9 mouse cellular contexts compared by ENCODE assay signal in genomic region chr15:96598888-96599578, GRCm38 (mm10). TPM values are rescaled to one million over a fixed set of nuclear protein-coding genes. Genes with fewer than 3 reads are reported as not detected.
DNase-seq lines count a peak whose midpoint lies in the region; ATAC-seq and TF ChIP-seq lines count a peak whose summit lies in the region.
"Had no signal": no experiment of that assay in that cellular context is flagged by ENCODE, and none has a peak within 500 bp of the region (broad histone marks: within the 10 kb centered on the region; RNA-seq: fewer than 3 reads in every experiment).

No protein-coding gene starts in this region.

- H3K4me2 ChIP-seq in heart, embryonic 12.5 days, result no peak overlapping the region
- no peak overlapping the region for H3K4me2 ChIP-seq in lung, embryonic 15.5 days
- H3K4me2 ChIP-seq in forebrain, postnatal 0 days (ENCODE audit: low read depth), result no peak overlapping the region
- H3K4me2 ChIP-seq: embryonic facial prominence, embryonic 12.5 days had no signal

- H3K36me3 ChIP-seq in heart, embryonic 12.5 days, result peaks cover 19% of the 10 kb centered on the region
- no peaks in the 10 kb centered on the region for H3K36me3 ChIP-seq in lung, embryonic 15.5 days
- peaks cover 8% of the 10 kb centered on the region for H3K36me3 ChIP-seq in splenic B cell, adult 2 months (ENCODE audit: control insufficient read depth, insufficient read depth, low read length, poor library complexity, severe bottlenecking)
- H3K36me3 ChIP-seq in forebrain, postnatal 0 days (ENCODE audit: insufficient read depth), result peaks cover 27% of the 10 kb centered on the region; the same call in 1 of the 2 replicates

- H3K4me1 ChIP-seq in heart, embryonic 12.5 days (replicated peaks), result peaks cover 64% of the 10 kb centered on the region
- peaks cover 37% of the 10 kb centered on the region for H3K4me1 ChIP-seq in lung, embryonic 15.5 days
- no peaks in the 10 kb centered on the region for H3K4me1 ChIP-seq in forebrain, postnatal 0 days (ENCODE audit: insufficient read depth)

- ATAC-seq in heart, embryonic 12.5 days (ENCODE audit: insufficient number of reproducible peaks, low FRiP score), result no peak
- peak; percentile 96 for ATAC-seq in activated CD4-positive, CD25-positive, alpha-beta regulatory T cell, adult 4 months
- 0 out of 2 replicates have a peak, but pooled peaks have one; percentile 64 for ATAC-seq in lung, embryonic 15.5 days (ENCODE audit: borderline replicate concordance, extremely low read depth, low FRiP score, low TSS enrichment)
- no peak for ATAC-seq in forebrain, postnatal 0 days

- H3K4me3 ChIP-seq in heart, embryonic 12.5 days, result no peak overlapping the region
- H3K4me3 ChIP-seq in lung, embryonic 15.5 days, result no peak overlapping the region
- no peak overlapping the region for H3K4me3 ChIP-seq in forebrain, postnatal 0 days (ENCODE audit: low read depth, low read length)
- H3K4me3 ChIP-seq: embryonic facial prominence, embryonic 12.5 days had no signal

- H3K9me3 ChIP-seq in heart, embryonic 12.5 days (replicated peaks), result no peaks in the 10 kb centered on the region
- no peaks in the 10 kb centered on the region for H3K9me3 ChIP-seq in lung, embryonic 15.5 days
- H3K9me3 ChIP-seq in forebrain, postnatal 0 days (ENCODE audit: low read length), result no peaks in the 10 kb centered on the region
- H3K9me3 ChIP-seq: embryonic facial prominence, embryonic 12.5 days had no signal

- H3K9ac ChIP-seq in heart, embryonic 12.5 days, result no peak overlapping the region
- H3K9ac ChIP-seq in lung, embryonic 15.5 days, result no peak overlapping the region
- no peak overlapping the region for H3K9ac ChIP-seq in forebrain, postnatal 0 days
- H3K9ac ChIP-seq: embryonic facial prominence, embryonic 12.5 days had no signal

- intact Hi-C loops in heart, postnatal 14 days (cut with DNase I), result no loop called here

- WGBS in heart, embryonic 12.5 days, result 59% methylated on average over 11 of the region's 11 CpGs
- 38% methylated on average over 11 of the region's 11 CpGs for WGBS in lung, embryonic 15.5 days
- 63% methylated on average over 11 of the region's 11 CpGs for WGBS in forebrain, postnatal 0 days

- no peaks in the 10 kb centered on the region for H3K27me3 ChIP-seq in heart, embryonic 12.5 days (replicated peaks)
- H3K27me3 ChIP-seq in lung, embryonic 15.5 days, result no peaks in the 10 kb centered on the region
- no peaks in the 10 kb centered on the region for H3K27me3 ChIP-seq in splenic B cell, adult 2 months (ENCODE audit: control insufficient read depth, insufficient read depth, low read length, poor library complexity, severe bottlenecking)
- H3K27me3 ChIP-seq in forebrain, postnatal 0 days (ENCODE audit: insufficient read depth, low read length), result no peaks in the 10 kb centered on the region
- H3K27me3 ChIP-seq: embryonic facial prominence, embryonic 12.5 days had no signal

- peak overlapping the region; percentile 28; the same call in 1 of the 2 replicates for H3K27ac ChIP-seq in heart, embryonic 12.5 days (ENCODE audit: poor library complexity, severe bottlenecking)
- peak overlapping the region; percentile 39 for H3K27ac ChIP-seq in lung, embryonic 15.5 days
- H3K27ac ChIP-seq in forebrain, postnatal 0 days (ENCODE audit: low read depth, low read length), result no peak overlapping the region
- H3K27ac ChIP-seq: embryonic facial prominence, embryonic 12.5 days had no signal

- DNase-seq in heart, postnatal 14 days, result no peak
- DNase-seq in splenic B cell, adult 2 months (ENCODE audit: low read depth, low spot score), result peak; percentile 81
- DNase-seq in layer of hippocampus, adult 9-10 months (ENCODE audit: low spot score), result no peak
- no peak for DNase-seq in forebrain, postnatal 0 days
- no peak for DNase-seq in urinary bladder, adult 18-20 months (ENCODE audit: low spot score in 2 of 2)

- no peak for TF ChIP-seq CTCF in forebrain, postnatal 0 days (IDR thresholded peaks at IDR 0.05; ENCODE audit: low read depth)

RNA-seq across cellular contexts. Expression of gene Slc38a1, which starts 43.7 kb away (rescaled TPM):
- 93.0 and 99.8 TPM in 2 replicates for polyA plus RNA-seq in heart, embryonic 12.5 days (2016; fragmentation: Nextera tagmentation; extraction: Ambion mirVana)
- 10 to 100 TPM; 33.6 to 35.4 TPM for total RNA-seq in heart, postnatal 14 days (2021)
- 10 to 100 TPM; 55.8 to 63.4 TPM for polyA plus RNA-seq in activated CD4-positive, CD25-positive, alpha-beta regulatory T cell, adult 4 months (2017; shearing (Covaris generic))
- polyA plus RNA-seq in lung, embryonic 15.5 days (2015; fragmentation: Nextera tagmentation; extraction: Ambion mirVana), result 56.4 and 62.0 TPM in 2 replicates
- total RNA-seq in forebrain, postnatal 0 days (2014; rRNA removed), result 52.7 and 73.3 TPM in 2 replicates
- polyA plus RNA-seq in forebrain, postnatal 0 days (2015; fragmentation: Nextera tagmentation; extraction: Ambion mirVana), result 67.0 and 90.2 TPM in 2 replicates

Comparison
In these comparisons a context has a peak if more than half of its experiments do, and no peak if none do; other contexts are left out.
1. ATAC-seq: peak in activated CD4-positive, CD25-positive, alpha-beta regulatory T cell, adult 4 months (single experiment) and lung, embryonic 15.5 days (single experiment); none in heart, embryonic 12.5 days (single experiment) and forebrain, postnatal 0 days (single experiment).